Mouse (Mus musculus): ENCODE measurements around the gene Ypel4. TPM values are rescaled to one million over a fixed set of nuclear protein-coding genes. Genes with fewer than 3 reads are reported as not detected.
A peak's percentile ranks its signal among the peaks of the same experiment; 100 is the strongest.

Ypel4 gene
- polyA plus RNA-seq, 1 experiment from 2014 or later, result 4.1 TPM

GRCm38 (mm10) chr2:84716423-84717355, 17.2 kb upstream of the Ypel4 start:
- ATAC-seq (replicated peaks; ENCODE audit: low FRiP score, low read depth), result no peak
- Histone ChIP-seq H3K9ac (ENCODE audit: low read depth, low read length) (peak overlapping the region; percentile 48), H3K4me2 (ENCODE audit: low read length) (peak overlapping the region; percentile 67), H3K36me3 (ENCODE audit: insufficient read depth, low read length) (no peaks in the 10 kb centered on the region), H3K27me3 (ENCODE audit: insufficient read depth, low read length) (no peaks in the 10 kb centered on the region), H3K4me1 (replicated peaks; ENCODE audit: insufficient read depth, low read length) (peaks cover 4% of the 10 kb centered on the region; the same call in 1 of the 2 replicates), H3K27ac (peak overlapping the region; percentile 98), H3K9me3 (replicated peaks; ENCODE audit: low read length) (no peaks in the 10 kb centered on the region), H3K4me3 (replicated peaks; ENCODE audit: low read depth, low read length) (peak overlapping the region; percentile 98)
- 27% methylated on average over 9 of the region's 9 CpGs for WGBS
- TF ChIP-seq CTCF (IDR thresholded peaks at IDR 0.05; ENCODE audit: low read depth), result no peak
- no peak for DNase-seq (ENCODE audit: low spot score)

DNA sequence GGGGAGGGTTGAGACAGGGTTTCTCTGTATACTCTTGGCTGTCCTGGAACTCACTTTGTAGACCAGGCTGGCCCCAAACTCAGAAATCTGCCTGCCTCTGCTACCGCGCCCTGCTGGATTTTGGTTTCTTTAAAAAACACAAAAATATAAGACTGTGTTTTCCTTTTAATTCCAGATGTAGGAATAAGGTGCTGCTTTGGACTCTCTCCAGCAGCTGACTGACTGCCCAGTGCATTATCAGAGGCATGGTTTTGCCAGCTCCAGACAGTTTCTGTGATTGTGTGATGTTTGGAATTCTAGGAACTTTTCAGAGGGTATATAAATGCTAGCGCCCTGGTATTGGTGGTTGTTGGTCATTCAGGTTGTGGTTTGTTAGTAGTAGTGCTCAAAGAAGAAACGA, 16.5 kb upstream of the Ypel4 start:
- Histone ChIP-seq H3K4me2 (ENCODE audit: low read length) (no peak overlapping the region), H3K9ac (ENCODE audit: low read depth, low read length) (no peak overlapping the region), H3K36me3 (ENCODE audit: insufficient read depth, low read length) (peaks cover 4% of the 10 kb centered on the region; the same call in 1 of the 2 replicates), H3K27me3 (ENCODE audit: insufficient read depth, low read length) (no peaks in the 10 kb centered on the region), H3K27ac (no peak overlapping the region), H3K9me3 (replicated peaks; ENCODE audit: low read length) (no peaks in the 10 kb centered on the region), H3K4me3 (replicated peaks; ENCODE audit: low read depth, low read length) (no peak overlapping the region), H3K4me1 (replicated peaks; ENCODE audit: insufficient read depth, low read length) (peaks cover 4% of the 10 kb centered on the region; the same call in 1 of the 2 replicates)
- no peak for TF ChIP-seq CTCF (IDR thresholded peaks at IDR 0.05; ENCODE audit: low read depth)
- DNase-seq (ENCODE audit: low spot score) (no peak), ATAC-seq (replicated peaks; ENCODE audit: low FRiP score, low read depth) (no peak)
- 98% methylated on average over 4 of the region's 4 CpGs for WGBS

- TF ChIP-seq CTCF (IDR thresholded peaks at IDR 0.05; ENCODE audit: low read depth), result no peak
- ATAC-seq (replicated peaks; ENCODE audit: low FRiP score, low read depth) (no peak), DNase-seq (ENCODE audit: low spot score) (no peak)
- Histone ChIP-seq H3K36me3 (ENCODE audit: insufficient read depth, low read length) (peaks cover 16% of the 10 kb centered on the region), H3K9ac (ENCODE audit: low read depth, low read length) (no peak overlapping the region), H3K4me2 (ENCODE audit: low read length) (no peak overlapping the region), H3K4me3 (replicated peaks; ENCODE audit: low read depth, low read length) (no peak overlapping the region), H3K27ac (no peak overlapping the region), H3K9me3 (replicated peaks; ENCODE audit: low read length) (no peaks in the 10 kb centered on the region), H3K27me3 (ENCODE audit: insufficient read depth, low read length) (no peaks in the 10 kb centered on the region), H3K4me1 (replicated peaks; ENCODE audit: insufficient read depth, low read length) (no peaks in the 10 kb centered on the region)
- 87% methylated on average over 2 of the region's 2 CpGs for WGBS
Observed at GRCm38 (mm10) chr2:84720718-84721117, 13.1 kb upstream of the Ypel4 start.

GRCm38 (mm10) chr2:84721182-84721581, 12.7 kb upstream of the Ypel4 start:
- Histone ChIP-seq H3K9ac (ENCODE audit: low read depth, low read length) (no peak overlapping the region), H3K27me3 (ENCODE audit: insufficient read depth, low read length) (no peaks in the 10 kb centered on the region), H3K4me1 (replicated peaks; ENCODE audit: insufficient read depth, low read length) (0 out of 2 replicates have a peak, but pooled peaks cover 1% of the 10 kb centered on the region), H3K9me3 (replicated peaks; ENCODE audit: low read length) (no peaks in the 10 kb centered on the region), H3K4me3 (replicated peaks; ENCODE audit: low read depth, low read length) (no peak overlapping the region), H3K36me3 (ENCODE audit: insufficient read depth, low read length) (peaks cover 16% of the 10 kb centered on the region), H3K27ac (no peak overlapping the region), H3K4me2 (ENCODE audit: low read length) (no peak overlapping the region)
- WGBS, result 65% methylated on average over 3 of the region's 3 CpGs
- DNase-seq (ENCODE audit: low spot score) (no peak), ATAC-seq (replicated peaks; ENCODE audit: low FRiP score, low read depth) (no peak)
- TF ChIP-seq CTCF (IDR thresholded peaks at IDR 0.05; ENCODE audit: low read depth), result no peak

DNA sequence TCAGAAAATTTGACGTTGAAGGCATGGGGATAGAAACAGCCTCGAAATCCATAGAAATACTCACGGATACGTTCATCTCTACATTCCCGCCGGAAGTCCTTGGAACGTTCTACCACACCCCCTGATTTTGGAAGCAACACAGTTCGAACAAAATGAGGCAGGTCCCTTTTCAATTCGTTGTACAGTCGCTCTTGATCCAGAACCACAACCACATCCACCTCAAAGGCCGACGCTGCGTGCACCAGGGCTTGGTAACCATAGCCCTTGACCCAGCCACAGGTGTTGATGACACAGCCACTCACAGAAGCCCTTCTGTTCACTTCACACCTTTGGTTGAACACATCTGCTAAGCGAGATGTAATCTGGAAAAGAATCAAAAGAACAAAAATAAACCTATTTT, 10.0 kb upstream of the Ypel4 start:
- Histone ChIP-seq H3K4me1 (replicated peaks; ENCODE audit: insufficient read depth, low read length) (peaks cover 7% of the 10 kb centered on the region; the same call in 1 of the 2 replicates), H3K4me2 (ENCODE audit: low read length) (no peak overlapping the region), H3K36me3 (ENCODE audit: insufficient read depth, low read length) (peaks cover 16% of the 10 kb centered on the region), H3K4me3 (replicated peaks; ENCODE audit: low read depth, low read length) (no peak overlapping the region), H3K27me3 (ENCODE audit: insufficient read depth, low read length) (no peaks in the 10 kb centered on the region), H3K9ac (ENCODE audit: low read depth, low read length) (no peak overlapping the region), H3K27ac (no peak overlapping the region), H3K9me3 (replicated peaks; ENCODE audit: low read length) (no peaks in the 10 kb centered on the region)
- TF ChIP-seq CTCF (IDR thresholded peaks at IDR 0.05; ENCODE audit: low read depth), result no peak
- 92% methylated on average over 14 of the region's 14 CpGs for WGBS
- ATAC-seq (replicated peaks; ENCODE audit: low FRiP score, low read depth), result no peak
- no peak for DNase-seq (ENCODE audit: low spot score)

DNA sequence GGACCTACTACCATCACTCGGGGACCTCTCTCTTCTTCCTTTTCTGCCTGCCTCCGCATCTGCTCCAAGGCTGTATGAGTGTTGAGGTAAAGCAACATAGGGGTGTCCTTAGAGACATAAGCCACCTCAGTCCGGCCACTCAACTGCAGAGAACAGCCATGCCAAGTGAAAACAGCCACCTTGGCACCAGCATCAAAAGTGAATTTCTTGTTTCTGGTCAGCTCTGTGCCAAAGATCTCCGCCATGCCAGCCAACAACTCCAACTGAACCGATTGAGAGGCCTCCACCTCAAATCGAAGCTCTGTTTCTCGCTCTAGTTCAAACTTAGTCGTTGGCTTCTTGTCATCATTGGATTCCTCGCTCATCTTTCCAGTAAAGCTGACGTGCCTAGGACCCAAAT, 8.1 kb upstream of the Ypel4 start:
- no peak overlapping the region for H3K4me3 ChIP-seq (replicated peaks; ENCODE audit: low read depth, low read length)
- peak overlapping the region; percentile 85; the same call in 1 of the 2 replicates for H3K4me2 ChIP-seq (ENCODE audit: low read length)
- no peak for ATAC-seq (replicated peaks; ENCODE audit: low FRiP score, low read depth)
- no peaks in the 10 kb centered on the region for H3K9me3 ChIP-seq (replicated peaks; ENCODE audit: low read length)
- no peaks in the 10 kb centered on the region for H3K27me3 ChIP-seq (ENCODE audit: insufficient read depth, low read length)
- peaks cover 16% of the 10 kb centered on the region for H3K36me3 ChIP-seq (ENCODE audit: insufficient read depth, low read length)
- DNase-seq (ENCODE audit: low spot score), result no peak
- no peak for TF ChIP-seq CTCF (IDR thresholded peaks at IDR 0.05; ENCODE audit: low read depth)
- no peak overlapping the region for H3K9ac ChIP-seq (ENCODE audit: low read depth, low read length)
- H3K4me1 ChIP-seq (replicated peaks; ENCODE audit: insufficient read depth, low read length), result peaks cover 7% of the 10 kb centered on the region; the same call in 1 of the 2 replicates
- 95% methylated on average over 10 of the region's 10 CpGs for WGBS
- no peak overlapping the region for H3K27ac ChIP-seq

Data from kidney, postnatal 0 days (tissue).